Mouse (Mus musculus) lung, postnatal 4 days (tissue): ENCODE data around the gene Lhfpl3.
A peak's percentile ranks its signal among the peaks of the same experiment; 100 is the strongest.

ENCODE experiments used
- DNase-seq, 2 experiments: peaks; one replicate each; pipeline ENCODE4 v3.0.0; 2021

Lhfpl3 gene

GRCm38 (mm10) chr5:23154439-23154838 is 408.6 kb downstream of the Lhfpl3 start:
- no peak for DNase-seq

- DNase-seq, result no peak
Observed at GRCm38 (mm10) chr5:23165947-23166350, 420.1 kb downstream of the Lhfpl3 start.

GRCm38 (mm10) chr5:23166658-23167057 is 420.8 kb downstream of the Lhfpl3 start:
- no peak for DNase-seq

GRCm38 (mm10) chr5:23189633-23190032 is 443.8 kb downstream of the Lhfpl3 start:
- DNase-seq, result no peak

- no peak for DNase-seq
Observed at GRCm38 (mm10) chr5:23196879-23197278, 451.0 kb downstream of the Lhfpl3 start.

GRCm38 (mm10) chr5:23213086-23213485 is 467.2 kb downstream of the Lhfpl3 start:
- DNase-seq, result no peak

- DNase-seq, result no peak
Observed at GRCm38 (mm10) chr5:23214646-23215045, 468.8 kb downstream of the Lhfpl3 start.

- no peak for DNase-seq
Observed at GRCm38 (mm10) chr5:23219655-23220054, 473.8 kb downstream of the Lhfpl3 start.

- peak; percentile 28 to 68 for DNase-seq
Observed at GRCm38 (mm10) chr5:23224759-23225536, 479.1 kb downstream of the Lhfpl3 start.

- DNase-seq, result no peak
Observed at GRCm38 (mm10) chr5:23225621-23226020, 479.8 kb downstream of the Lhfpl3 start.

GRCm38 (mm10) chr5:23226753-23227152 is 480.9 kb downstream of the Lhfpl3 start:
- DNase-seq, result no peak

GRCm38 (mm10) chr5:23246974-23247373 is 501.1 kb downstream of the Lhfpl3 start:
- peak in 1 of 2 experiments; percentile 18 for DNase-seq

- DNase-seq, result no peak
Observed at GRCm38 (mm10) chr5:23247784-23248183, 501.9 kb downstream of the Lhfpl3 start.

GRCm38 (mm10) chr5:23248303-23248702 is 502.4 kb downstream of the Lhfpl3 start:
- DNase-seq, result no peak

GRCm38 (mm10) chr5:23249896-23250875 is 504.3 kb downstream of the Lhfpl3 start:
- DNase-seq, result peak; percentile 17 to 48

- DNase-seq, result peak; percentile 71 to 83
Observed at GRCm38 (mm10) chr5:23251462-23252224, 505.8 kb downstream of the Lhfpl3 start.

- DNase-seq, result no peak
Observed at GRCm38 (mm10) chr5:23255816-23256418, 510.1 kb downstream of the Lhfpl3 start.

- no peak for DNase-seq
Observed at GRCm38 (mm10) chr5:23273309-23273708, 527.5 kb downstream of the Lhfpl3 start.

GRCm38 (mm10) chr5:23279364-23279763 is 533.5 kb downstream of the Lhfpl3 start:
- DNase-seq, result no peak

- DNase-seq, result no peak
Observed at GRCm38 (mm10) chr5:23284884-23285283, 539.0 kb downstream of the Lhfpl3 start.

- DNase-seq, result no peak
Observed at GRCm38 (mm10) chr5:23289149-23289548, 543.3 kb downstream of the Lhfpl3 start.
